Mouse (Mus musculus) liver, postnatal 0 days (tissue): ENCODE data around the gene Ripply2. TPM values are rescaled to one million over a fixed set of nuclear protein-coding genes. Genes with fewer than 3 reads are reported as not detected.

Experiments
- ATAC-seq: fragments of 200-750 bp; cut with Nextera tagmentation; 2 replicates; pipeline ENCODE4 v1.8.0; 2017; ENCODE audit warnings: mild to moderate bottlenecking, moderate library complexity
- DNase-seq: peaks from one replicate; pipeline ENCODE4 v3.0.0-alpha.2; 2016
- H3K27ac ChIP-seq: fragments of 300-500 bp; sonication (generic); 2 replicates; pipeline ENCODE4 v1.5.1; 2014; ENCODE audit warnings: antibody characterized with exemption, moderate library complexity, mild to moderate bottlenecking, low read depth
- H3K27me3 ChIP-seq: fragments of 300-500 bp; sonication (generic); 2 replicates; pipeline ENCODE4 v1.6.1; 2014; ENCODE audit warnings: low read length, control low read depth, mixed read lengths; ENCODE audit not compliant: insufficient read depth
- H3K36me3 ChIP-seq: fragments of 300-500 bp; sonication (generic); replicated peaks from 2 replicates; pipeline ENCODE4 v1.6.1; 2014; ENCODE audit warnings: mild to moderate bottlenecking, control low read depth, low read length, moderate library complexity, mixed read lengths; ENCODE audit not compliant: insufficient read depth
- H3K4me1 ChIP-seq: fragments of 300-500 bp; sonication (generic); 2 replicates; pipeline ENCODE4 v1.6.1; 2014; ENCODE audit warnings: antibody characterized with exemption, mild to moderate bottlenecking, control low read depth; ENCODE audit not compliant: insufficient read depth
- H3K4me2 ChIP-seq: fragments of 300-500 bp; sonication (generic); 2 replicates; pipeline ENCODE4 v1.6.1; 2014; ENCODE audit warnings: low read depth, mild to moderate bottlenecking, low read length, moderate library complexity, mixed read lengths
- H3K4me3 ChIP-seq: fragments of 300-500 bp; sonication (generic); 2 replicates; pipeline ENCODE4 v1.5.1; 2014; ENCODE audit warnings: low read depth, low read length
- H3K9ac ChIP-seq: fragments of 300-500 bp; sonication (generic); replicated peaks from 2 replicates; pipeline ENCODE4 v1.6.1; 2014; ENCODE audit warnings: mild to moderate bottlenecking, moderate library complexity
- H3K9me3 ChIP-seq: fragments of 300-500 bp; sonication (generic); 2 replicates; pipeline ENCODE4 v1.6.1; 2016; ENCODE audit warnings: mild to moderate bottlenecking, control low read depth, low read length, mixed read lengths
- CTCF ChIP-seq: sonication (generic); IDR thresholded peaks from 2 replicates; pipeline ENCODE4 v1.5.1; 2016; ENCODE audit warnings: antibody characterized with exemption, low read depth
- EP300 ChIP-seq: IDR thresholded peaks from 2 replicates; pipeline ENCODE4 v1.6.1; 2016; ENCODE audit warnings: antibody characterized with exemption, low read depth, mild to moderate bottlenecking
- WGBS: fragments of 180-500 bp; shearing (Covaris S2); extraction: QIAGEN DNeasy Blood & Tissue Kit; methylation state at CpG from one replicate; pipeline ENCODE4 v1.1.7; 2014; ENCODE audit not compliant: insufficient replicate concordance; 5-methylcytosine and 5-hydroxymethylcytosine counted together
- polyA plus RNA-seq: library from polyadenylated mRNA; unstranded; fragments of >200 nt; fragmentation: Nextera tagmentation; extraction: Ambion mirVana; gene quantifications from 2 replicates; pipeline ENCODE4 v1.2.1, GENCODE M21; 2015

The Ripply2 gene
- polyA plus RNA-seq, 1 experiment from 2014 or later: not detected

DNA sequence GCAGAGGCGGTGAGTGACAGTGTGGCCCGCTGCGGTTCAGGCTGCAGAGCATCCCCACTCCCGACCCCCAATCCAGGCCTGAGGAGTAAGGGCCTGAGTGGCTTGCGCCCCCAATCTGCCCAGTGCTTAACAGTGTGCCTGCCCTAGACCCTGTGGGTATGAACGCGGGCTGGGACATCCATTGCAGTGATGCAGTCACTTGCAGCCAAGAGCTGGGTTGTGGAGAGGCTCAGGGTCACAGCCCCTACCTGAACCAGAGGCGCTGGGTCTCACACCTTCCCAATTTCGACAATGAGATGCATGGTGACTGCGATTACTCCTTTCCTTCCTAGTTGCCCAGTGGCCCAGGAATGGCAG lies 579 bp downstream of the Ripply2 start:
- H3K27me3 ChIP-seq: peaks cover 25% of the 10 kb centered on the region
- H3K4me1 ChIP-seq: 0 out of 2 replicates have a peak, but pooled peaks cover 5% of the 10 kb centered on the region
- TF ChIP-seq EP300 (no peak), CTCF (no peak)
- WGBS: 3% methylated on average over 10 of the region's 10 CpGs
- no peak overlapping the region for H3K27ac ChIP-seq
- no peak overlapping the region for H3K4me2 ChIP-seq
- no peak for ATAC-seq
- no peak overlapping the region for H3K9ac ChIP-seq
- H3K36me3 ChIP-seq: no peaks in the 10 kb centered on the region
- no peaks in the 10 kb centered on the region for H3K9me3 ChIP-seq
- no peak for DNase-seq
- H3K4me3 ChIP-seq: peak overlapping the region; percentile 13; the same call in 1 of the 2 replicates

DNA sequence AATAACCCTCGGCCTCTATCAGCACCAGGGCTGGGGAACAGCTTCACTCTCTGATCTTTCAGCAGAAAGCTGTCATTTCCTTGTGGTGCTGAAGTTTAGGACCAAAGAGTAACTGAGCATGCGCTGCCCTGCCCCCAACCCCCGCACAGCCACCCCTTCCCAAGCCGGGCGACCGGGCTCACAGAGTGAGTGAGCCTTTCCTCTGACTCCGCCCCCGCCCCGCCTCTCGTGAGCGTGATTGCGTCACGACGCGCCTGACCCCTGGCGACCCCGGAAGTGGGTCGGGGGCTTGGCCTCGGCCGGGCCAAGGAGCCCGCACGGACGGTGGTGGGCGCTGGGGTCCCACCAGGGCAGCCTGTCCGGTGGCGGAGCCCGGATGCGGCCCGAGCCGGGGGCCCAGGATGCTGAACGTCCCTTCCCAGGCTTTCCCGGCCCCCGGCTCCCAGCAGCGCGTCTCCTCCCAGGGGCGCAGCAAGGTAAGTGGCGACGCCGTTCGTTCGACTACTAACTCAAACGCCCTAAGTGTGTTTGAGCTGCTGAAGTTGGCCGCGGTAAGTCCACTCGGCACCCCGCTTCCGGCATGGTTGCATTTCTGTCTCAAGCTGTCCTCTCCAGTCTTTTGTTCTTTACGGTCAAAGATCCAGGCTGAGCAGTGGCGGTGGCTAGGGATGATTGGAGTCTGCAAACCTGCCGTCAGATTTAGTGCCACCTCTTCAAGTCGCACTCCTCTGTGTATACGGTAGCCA lies 6.6 kb downstream of the Ripply2 start, which contains the start of gene Cyb5r4:
Gene Cyb5r4 (plus strand): TSS at position 237 of the 746 bp plus-strand sequence.
- WGBS: 1% methylated on average over 52 of the region's 52 CpGs
- Histone ChIP-seq H3K27ac (peak within 1 kb of the TSS; percentile 94), H3K9ac (peak within 1 kb of the TSS; percentile 94), H3K27me3 (no peaks in the 10 kb centered on the region), H3K4me3 (peak within 1 kb of the TSS; percentile 95), H3K4me1 (peaks cover 14% of the 10 kb centered on the region), H3K4me2 (peak within 1 kb of the TSS; percentile 85), H3K9me3 (no peaks in the 10 kb centered on the region), H3K36me3 (no peaks in the 10 kb centered on the region)
- ATAC-seq (peak; percentile 99), DNase-seq (peak; percentile 97)
- TF ChIP-seq CTCF (no peak), EP300 (no peak; the same call in 1 of the 2 replicates)

DNA sequence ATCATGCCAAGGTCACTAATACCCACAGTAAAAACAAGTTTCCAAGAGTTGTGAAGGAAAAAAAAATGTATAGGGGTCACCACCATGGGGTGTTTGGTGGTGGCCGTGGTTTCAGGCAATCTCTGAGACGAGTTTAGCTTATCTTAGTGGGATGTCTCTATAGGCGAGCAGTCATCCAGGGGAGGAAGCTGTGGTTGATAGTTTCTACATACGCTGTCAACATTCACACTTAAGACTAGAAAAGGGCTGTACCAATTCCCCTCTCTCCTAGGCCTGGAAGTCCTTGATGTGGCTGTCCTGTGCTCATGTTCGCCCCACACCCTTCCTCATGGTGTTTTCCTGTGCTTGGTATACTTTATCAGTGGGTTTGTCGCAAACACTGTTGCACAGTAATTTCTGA lies 10.4 kb downstream of the Ripply2 start:
- 32% methylated on average over 6 of the region's 6 CpGs for WGBS
- Histone ChIP-seq H3K36me3 (0 out of 2 replicates have a peak, but pooled peaks cover 4% of the 10 kb centered on the region), H3K4me3 (no peak overlapping the region), H3K4me1 (peaks cover 14% of the 10 kb centered on the region), H3K9ac (no peak overlapping the region), H3K9me3 (no peaks in the 10 kb centered on the region), H3K27me3 (no peaks in the 10 kb centered on the region), H3K4me2 (0 out of 2 replicates have a peak overlapping the region, but pooled peaks have one; percentile 18), H3K27ac (no peak overlapping the region)
- ATAC-seq (no peak), DNase-seq (no peak)
- TF ChIP-seq EP300 (no peak), CTCF (no peak)

DNA sequence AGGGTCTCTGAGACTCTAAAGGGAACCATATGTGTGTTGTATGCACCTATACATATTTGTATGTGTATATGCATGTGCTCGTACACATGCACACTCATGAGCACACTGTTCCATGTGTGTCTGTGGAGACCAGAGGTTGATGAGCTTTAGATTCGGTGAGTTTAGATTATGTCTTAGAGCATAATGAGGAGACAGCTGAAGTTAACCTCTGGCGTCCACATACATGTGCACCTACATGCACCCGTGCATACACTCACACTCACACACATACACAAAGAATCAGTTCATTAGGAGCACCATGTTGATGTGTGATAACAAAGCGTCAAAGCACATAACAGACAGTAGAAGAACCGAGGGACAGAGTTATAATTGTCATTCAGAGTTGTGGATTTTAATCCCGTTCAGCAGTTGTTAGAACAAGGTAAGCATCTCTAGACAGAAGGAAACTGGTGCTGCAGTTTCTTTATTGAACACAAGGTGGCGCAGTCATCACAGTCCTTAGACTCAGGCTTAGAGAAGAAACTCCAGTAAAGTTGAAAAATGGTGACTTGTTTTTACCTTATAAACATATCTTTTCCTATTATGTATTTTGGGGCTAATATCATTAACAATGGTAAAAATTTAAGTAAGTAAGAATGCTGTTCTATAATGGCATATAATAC lies 12.2 kb downstream of the Ripply2 start:
- H3K4me3 ChIP-seq: no peak overlapping the region
- H3K9ac ChIP-seq: no peak overlapping the region
- TF ChIP-seq EP300: no peak
- TF ChIP-seq CTCF: peak; percentile 88
- ATAC-seq (0 out of 2 replicates have a peak, but pooled peaks have one; percentile 10), DNase-seq (peak; percentile 66)
- WGBS: 47% methylated on average over 8 of the region's 8 CpGs
- H3K4me2 ChIP-seq: no peak overlapping the region
- no peaks in the 10 kb centered on the region for H3K9me3 ChIP-seq
- no peak overlapping the region for H3K27ac ChIP-seq
- H3K4me1 ChIP-seq: peaks cover 8% of the 10 kb centered on the region
- no peaks in the 10 kb centered on the region for H3K27me3 ChIP-seq
- H3K36me3 ChIP-seq: peaks cover 8% of the 10 kb centered on the region

DNA sequence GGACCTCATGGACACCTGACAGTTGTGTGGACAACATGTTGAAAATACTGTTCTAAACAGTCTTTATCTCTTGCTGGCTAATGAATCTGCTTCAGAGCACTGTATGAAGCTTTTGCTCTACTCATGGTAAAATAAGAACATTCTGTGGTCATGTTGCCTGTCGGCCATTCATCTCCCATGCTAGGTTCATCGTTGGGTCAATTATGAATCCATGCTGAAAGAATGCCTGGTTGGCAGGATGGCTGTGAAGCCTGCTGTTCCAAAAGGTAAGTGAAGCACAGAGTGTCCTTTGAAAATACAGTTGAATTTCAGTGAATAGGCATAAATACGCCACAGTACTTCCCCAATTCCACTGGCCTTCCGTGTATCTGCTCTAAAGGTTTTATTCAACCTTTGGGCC lies 16.9 kb downstream of the Ripply2 start:
- no peak overlapping the region for H3K27ac ChIP-seq
- H3K36me3 ChIP-seq: peaks cover 22% of the 10 kb centered on the region
- no peak overlapping the region for H3K4me2 ChIP-seq
- TF ChIP-seq EP300: no peak
- no peak for TF ChIP-seq CTCF
- DNase-seq (no peak), ATAC-seq (no peak)
- H3K27me3 ChIP-seq: no peaks in the 10 kb centered on the region
- no peak overlapping the region for H3K4me3 ChIP-seq
- 80% methylated on average over 4 of the region's 4 CpGs for WGBS
- no peak overlapping the region for H3K9ac ChIP-seq
- no peaks in the 10 kb centered on the region for H3K4me1 ChIP-seq
- H3K9me3 ChIP-seq: no peaks in the 10 kb centered on the region

DNA sequence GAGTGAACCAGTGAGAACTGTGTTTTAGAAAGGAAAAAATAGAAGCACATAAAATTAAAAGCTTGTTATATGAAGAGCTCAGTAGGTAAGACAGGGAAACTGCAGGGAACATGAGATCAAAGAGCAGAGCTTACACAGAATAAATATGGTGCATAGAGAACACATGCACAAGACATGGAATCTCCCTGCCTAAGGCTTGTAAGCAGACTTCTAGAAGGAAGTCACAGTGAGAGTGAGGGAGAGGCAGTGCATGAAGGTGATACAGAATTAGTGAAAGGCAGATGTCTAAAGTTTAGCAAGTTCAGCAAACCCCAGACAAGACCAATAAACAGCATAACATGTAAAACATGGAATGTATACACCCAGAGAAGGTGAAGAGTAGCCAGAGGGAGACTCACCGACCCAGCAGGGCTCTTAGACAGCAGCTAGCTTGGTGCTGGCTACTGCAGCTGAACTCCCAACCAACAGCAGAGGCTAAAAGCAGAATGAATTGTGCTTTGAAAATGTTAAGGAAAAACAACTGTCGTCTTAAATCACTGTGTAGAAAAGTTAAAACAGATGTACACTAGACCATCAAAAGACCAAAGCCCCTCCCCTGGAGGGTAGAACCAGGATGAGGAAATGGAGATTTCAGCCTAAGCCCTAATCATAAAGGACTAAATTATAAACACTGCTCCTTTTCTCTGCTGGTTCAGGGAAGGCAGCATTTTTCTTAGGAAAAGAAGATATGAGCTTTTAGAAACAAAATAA lies 19.7 kb downstream of the Ripply2 start:
- no peak for DNase-seq
- H3K4me2 ChIP-seq: no peak overlapping the region
- ATAC-seq: no peak
- peaks cover 18% of the 10 kb centered on the region for H3K36me3 ChIP-seq
- no peak overlapping the region for H3K4me3 ChIP-seq
- TF ChIP-seq CTCF: no peak
- TF ChIP-seq EP300: no peak
- no peaks in the 10 kb centered on the region for H3K4me1 ChIP-seq
- H3K9me3 ChIP-seq: no peaks in the 10 kb centered on the region
- 74% methylated on average over 2 of the region's 2 CpGs for WGBS
- H3K27me3 ChIP-seq: no peaks in the 10 kb centered on the region
- H3K27ac ChIP-seq: no peak overlapping the region
- H3K9ac ChIP-seq: no peak overlapping the region
